Mouse (Mus musculus) kidney, adult 18-20 months (tissue): Measurements from ENCODE around the gene Scnn1a.

Source experiments
- DNase-seq: peaks from one replicate; pipeline ENCODE4 v3.0.0; 2021

Gene Scnn1a

GRCm38 (mm10) chr6:125363451-125364242 is 43.2 kb downstream of the Scnn1a start:
- peak; percentile 62 for DNase-seq

GRCm38 (mm10) chr6:125364448-125364847 is 44.0 kb downstream of the Scnn1a start:
- peak; percentile 46 for DNase-seq

GRCm38 (mm10) chr6:125365522-125365921 is 45.1 kb downstream of the Scnn1a start:
- no peak for DNase-seq

- no peak for DNase-seq
These were observed 45.7 kb downstream of the Scnn1a start for GRCm38 (mm10) chr6:125366133-125366532.

- peak; percentile 31 for DNase-seq
These were observed 47.4 kb downstream of the Scnn1a start for GRCm38 (mm10) chr6:125367758-125368371.

- no peak for DNase-seq
These were observed 56.6 kb downstream of the Scnn1a start for GRCm38 (mm10) chr6:125377042-125377441.

GRCm38 (mm10) chr6:125377582-125378451 is 57.4 kb downstream of the Scnn1a start:
- peak; percentile 94 for DNase-seq

GRCm38 (mm10) chr6:125378621-125379020 is 58.2 kb downstream of the Scnn1a start:
- no peak for DNase-seq

- DNase-seq: no peak
These were observed 59.3 kb downstream of the Scnn1a start for GRCm38 (mm10) chr6:125379781-125380180.

- peak; percentile 81 for DNase-seq
These were observed 60.2 kb downstream of the Scnn1a start, which contains the start of gene Plekhg6 for GRCm38 (mm10) chr6:125380372-125381360. Gene Plekhg6 (minus strand): TSS chr6:125380793.

GRCm38 (mm10) chr6:125382024-125382423 is 61.6 kb downstream of the Scnn1a start:
- DNase-seq: no peak

- DNase-seq: peak; percentile 36
These were observed 64.9 kb downstream of the Scnn1a start for GRCm38 (mm10) chr6:125385066-125385974.

GRCm38 (mm10) chr6:125386080-125386479 is 65.6 kb downstream of the Scnn1a start:
- DNase-seq: no peak

- DNase-seq: no peak
These were observed 69.4 kb downstream of the Scnn1a start for GRCm38 (mm10) chr6:125389853-125390252.
